In the genomic region with DNA sequence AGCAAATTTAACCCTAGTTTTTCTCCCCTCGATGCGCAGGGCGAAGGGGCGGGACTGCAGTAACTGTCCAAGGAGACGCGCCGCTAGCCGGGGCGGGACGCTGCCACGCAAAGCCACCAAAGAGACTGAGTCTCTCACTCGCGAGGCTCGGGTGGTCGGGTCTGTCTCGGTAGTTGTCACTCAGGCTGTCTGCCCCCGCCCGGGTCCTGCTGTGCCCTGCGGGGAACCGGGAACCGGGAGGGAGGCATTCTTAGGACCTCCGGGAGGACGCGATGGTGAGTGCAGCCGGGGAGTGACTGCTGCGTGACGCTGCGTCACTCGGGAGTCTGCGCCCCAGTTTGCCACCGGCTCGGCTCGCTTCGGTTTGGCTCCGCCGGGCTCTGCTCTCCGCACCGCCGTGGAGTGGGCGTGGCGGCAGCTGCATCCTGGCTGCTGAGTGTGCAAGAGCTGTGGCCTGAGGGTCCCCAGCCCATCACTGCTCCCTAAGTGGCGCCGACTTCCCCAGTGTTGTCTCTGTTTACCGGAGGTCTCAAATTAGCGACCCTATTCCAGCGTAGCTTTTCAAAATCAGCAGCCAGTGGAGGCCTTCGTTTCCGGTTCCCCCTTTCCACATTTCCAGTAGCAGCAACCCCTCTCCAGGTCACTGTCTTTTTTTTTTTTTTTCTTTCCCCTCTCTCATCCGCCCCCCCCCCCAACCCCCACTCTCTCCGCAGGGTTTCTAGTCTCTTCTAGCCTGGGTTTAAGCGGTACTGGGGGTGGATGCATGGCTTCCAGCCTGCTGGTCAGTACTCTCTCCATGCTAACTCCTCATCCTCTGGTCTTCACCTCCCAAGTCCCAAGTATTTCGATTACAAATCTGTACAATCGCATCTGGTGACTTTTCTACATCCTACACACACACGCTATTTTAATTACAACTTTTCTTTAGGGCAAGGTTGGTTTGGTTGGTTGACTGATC, we compare ENCODE assay signal across 8 mouse cellular contexts. TPM values are rescaled to one million over a fixed set of nuclear protein-coding genes. Genes with fewer than 3 reads are reported as not detected.
A peak's percentile ranks its signal among the peaks of the same experiment; 100 is the strongest.
DNase-seq lines count a peak whose midpoint lies in the region; ATAC-seq lines count a peak whose summit lies in the region.

No protein-coding gene starts in this region.

- 1% methylated on average over 53 of the region's 54 CpGs for WGBS in forebrain, embryonic 10.5 days

- peak; percentile 86 to 95 for ATAC-seq in hematopoietic stem cell, adult 5-6 weeks (replicated peaks in 1 of 2; ENCODE audit: insufficient read depth in 1 of 2, low FRiP score in 2 of 2, low TSS enrichment in 1 of 2, low read depth in 1 of 2, poor library complexity in 2 of 2, severe bottlenecking in 2 of 2)
- ATAC-seq in megakaryocyte, adult 5-6 weeks (ENCODE audit: poor library complexity, severe bottlenecking): peak; percentile 84

- peak; percentile 65 to 85 for DNase-seq in adrenal gland, adult (ENCODE audit: inconsistent age in 2 of 2, low spot score in 1 of 2)
- no peak for DNase-seq in adrenal gland, adult 8-10 months
- DNase-seq in adrenal gland, postnatal 36 days: peak; percentile 64 to 75
- DNase-seq in forebrain, embryonic 10.5 days (ENCODE audit: extremely low spot score, low spot score): peak; percentile 63
- peak; percentile 30 to 37 for DNase-seq in left cerebral cortex, adult 8-10 months (ENCODE audit: low spot score in 2 of 2)
- DNase-seq in right cerebral cortex, postnatal 36 days (ENCODE audit: low spot score in 2 of 2): peak; percentile 39 to 45

- H3K4me3 ChIP-seq in forebrain, embryonic 10.5 days: peak overlapping the region; percentile 62

- peaks cover 10% of the 10 kb centered on the region; the same call in 1 of the 2 replicates for H3K9me3 ChIP-seq in forebrain, embryonic 10.5 days

- peaks cover 34% of the 10 kb centered on the region for H3K27me3 ChIP-seq in forebrain, embryonic 10.5 days (ENCODE audit: poor library complexity, severe bottlenecking)

- H3K27ac ChIP-seq in forebrain, embryonic 10.5 days: peak overlapping the region; percentile 68

- peaks cover 12% of the 10 kb centered on the region for H3K4me1 ChIP-seq in forebrain, embryonic 10.5 days

- H3K36me3 ChIP-seq in forebrain, embryonic 10.5 days (replicated peaks): no peaks in the 10 kb centered on the region

RNA-seq across cellular contexts. Expression of a gene that starts 8.3 kb away (rescaled TPM):
- 10 to 100 TPM; 51.0 to 67.4 (median 59.4) TPM for total RNA-seq in adrenal gland, adult 8-10 months (2022)
- total RNA-seq in adrenal gland, postnatal 36 days (2021): 10 to 100 TPM; 50.3 to 59.1 TPM
- 53.3 and 56.9 TPM in 2 replicates for polyA plus RNA-seq in forebrain, embryonic 10.5 days (2016; fragmentation: Nextera tagmentation; extraction: Ambion mirVana)
- total RNA-seq in hematopoietic stem cell, adult 5-6 weeks (2017): 10.4 and 26.5 TPM in 2 replicates
- 10 to 100 TPM; 41.6 to 49.3 (median 46.1) TPM for total RNA-seq in left cerebral cortex, adult 8-10 months (2022)
- 19.7 and 22.1 TPM in 2 replicates for total RNA-seq in megakaryocyte, adult 5-6 weeks (2015)
- total RNA-seq in megakaryocyte, adult 5-6 weeks (2017): 22.8 and 24.8 TPM in 2 replicates

RNA-seq across cellular contexts. Expression of a gene that starts 22.9 kb away (rescaled TPM):
- 1 to 10 TPM; 3.0 to 7.2 (median 4.1) TPM for total RNA-seq in adrenal gland, adult 8-10 months (2022)
- 1 to 10 TPM; 2.7 to 4.3 TPM for total RNA-seq in adrenal gland, postnatal 36 days (2021)
- 0.18 and 0.32 TPM in 2 replicates for polyA plus RNA-seq in forebrain, embryonic 10.5 days (2016; fragmentation: Nextera tagmentation; extraction: Ambion mirVana)
- total RNA-seq in hematopoietic stem cell, adult 5-6 weeks (2017): not detected in 2 replicates
- under 1 TPM in 1 of 4 experiments, not detected in 3; 0.35 TPM for total RNA-seq in left cerebral cortex, adult 8-10 months (2022)
- total RNA-seq in megakaryocyte, adult 5-6 weeks (2015): not detected in 2 replicates
- total RNA-seq in megakaryocyte, adult 5-6 weeks (2017): not detected in 2 replicates

RNA-seq across cellular contexts. Expression of a gene that starts 29.5 kb away (rescaled TPM):
- total RNA-seq in adrenal gland, adult 8-10 months (2022): 10 to 100 TPM; 30.6 to 44.1 (median 36.6) TPM
- 10 to 100 TPM; 43.2 to 67.9 TPM for total RNA-seq in adrenal gland, postnatal 36 days (2021)
- polyA plus RNA-seq in forebrain, embryonic 10.5 days (2016; fragmentation: Nextera tagmentation; extraction: Ambion mirVana): 19.2 and 26.1 TPM in 2 replicates
- 1.1 and 2.8 TPM in 2 replicates for total RNA-seq in hematopoietic stem cell, adult 5-6 weeks (2017)
- total RNA-seq in left cerebral cortex, adult 8-10 months (2022): under 1 TPM in 3 of 4 experiments, not detected in 1; 0.32 to 0.42 (median 0.37) TPM
- 5.5 and 10.9 TPM in 2 replicates for total RNA-seq in megakaryocyte, adult 5-6 weeks (2015)
- total RNA-seq in megakaryocyte, adult 5-6 weeks (2017): 4.4 and 6.6 TPM in 2 replicates

RNA-seq across cellular contexts. Expression of a gene that starts 48.0 kb away (rescaled TPM):
- total RNA-seq in adrenal gland, adult 8-10 months (2022): 10 to 100 TPM; 71.9 to 83.9 (median 78.6) TPM
- 10 to 100 TPM; 73.7 to 78.1 TPM for total RNA-seq in adrenal gland, postnatal 36 days (2021)
- 250 and 254 TPM in 2 replicates for polyA plus RNA-seq in forebrain, embryonic 10.5 days (2016; fragmentation: Nextera tagmentation; extraction: Ambion mirVana)
- 43.6 and 44.7 TPM in 2 replicates for total RNA-seq in hematopoietic stem cell, adult 5-6 weeks (2017)
- 10 to 100 TPM; 52.2 to 69.8 (median 66.6) TPM for total RNA-seq in left cerebral cortex, adult 8-10 months (2022)
- 85.2 and 95.7 TPM in 2 replicates for total RNA-seq in megakaryocyte, adult 5-6 weeks (2015)
- total RNA-seq in megakaryocyte, adult 5-6 weeks (2017): 29.7 and 42.0 TPM in 2 replicates
